Mouse (Mus musculus) bone marrow macrophage, adult 2 months (primary cell): ENCODE measurements around the gene Spred1. TPM values are rescaled to one million over a fixed set of nuclear protein-coding genes. Genes with fewer than 3 reads are reported as not detected.
"Not testable (repeated sequence)": the region's sequence is repeated elsewhere in the genome, so short reads cannot be mapped to it uniquely, and the experiment has no call there.

Experiments
- H3K27ac ChIP-seq: 2 replicates; pipeline ENCODE4 v1.5.1; 2012; ENCODE audit warnings: low read depth, low read length; ENCODE audit not compliant: insufficient read depth
- H3K4me1 ChIP-seq: 2 replicates; pipeline ENCODE4 v1.6.1; 2012; ENCODE audit warnings: low read length; ENCODE audit not compliant: control insufficient read depth, insufficient read depth
- H3K4me3 ChIP-seq: 2 replicates; pipeline ENCODE4 v1.5.1; 2012; ENCODE audit warnings: mild to moderate bottlenecking, low read length, moderate library complexity; ENCODE audit not compliant: insufficient read depth
- CTCF ChIP-seq: IDR thresholded peaks from 2 replicates; pipeline ENCODE4 v1.5.1; 2012; ENCODE audit warnings: low read depth, mild to moderate bottlenecking, low read length, moderate library complexity
- POLR2A ChIP-seq: IDR thresholded peaks from 2 replicates; pipeline ENCODE4 v1.6.1; 2012; ENCODE audit warnings: mild to moderate bottlenecking, low read depth, low read length, borderline replicate concordance
- polyA plus RNA-seq: library from polyadenylated mRNA; stranded (reverse); fragments of >200 nt; gene quantifications from 2 replicates; pipeline ENCODE4 v1.2.4, GENCODE M21; 2012; ENCODE audit not compliant: missing spikeins, insufficient read depth, insufficient read length

Gene Spred1
- polyA plus RNA-seq, 1 experiment = 59.1 TPM

DNA sequence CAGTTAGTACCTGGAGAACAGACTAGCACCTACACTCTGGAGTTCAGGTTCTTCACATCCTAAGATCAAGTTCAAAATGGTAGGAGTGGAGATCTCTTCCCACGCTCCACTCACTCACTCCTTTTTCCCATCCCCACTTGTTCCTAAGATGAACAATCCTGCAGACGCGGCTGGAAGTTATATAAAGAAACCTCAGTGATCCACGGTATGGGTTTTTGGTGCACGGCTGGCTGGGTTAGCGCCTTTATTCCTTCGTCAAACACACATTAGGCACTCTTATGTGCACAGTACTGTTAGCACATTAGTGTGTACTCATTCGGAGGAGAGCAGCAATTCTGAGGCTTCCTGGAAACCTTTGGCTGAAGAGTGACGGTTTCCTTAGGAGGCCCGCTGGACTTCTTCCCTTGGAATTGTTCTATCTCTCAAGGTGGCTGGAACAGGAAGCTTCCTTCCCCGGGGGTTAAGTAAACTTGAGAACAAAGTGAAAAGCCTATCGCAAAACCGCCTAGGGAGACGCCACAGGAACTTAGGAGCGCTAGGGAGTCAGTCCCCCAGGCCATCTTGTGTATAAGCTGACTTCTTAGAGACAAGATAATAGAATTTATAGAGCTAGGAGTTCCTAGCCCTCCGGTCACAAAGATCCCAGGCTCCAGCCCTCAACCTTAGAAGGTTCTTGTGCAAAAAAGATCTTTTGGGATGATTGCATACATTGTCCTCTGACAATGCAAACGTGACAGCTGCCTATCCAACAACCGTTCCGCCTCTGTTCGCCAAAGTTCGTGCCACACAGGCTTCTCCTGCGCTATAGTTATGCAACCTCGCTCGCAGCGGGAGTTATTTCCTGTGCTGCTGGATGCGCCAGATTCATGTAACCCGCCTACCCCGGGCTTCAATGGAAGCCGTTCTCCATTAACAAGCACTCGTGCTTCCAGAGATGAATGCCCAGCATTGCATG, 1.6 kb upstream of the Spred1 start:
- TF ChIP-seq POLR2A (peak; percentile 5; the same call in 1 of the 2 replicates), CTCF (no peak)
- Histone ChIP-seq H3K4me3 (peak overlapping the region; percentile 71), H3K27ac (peak overlapping the region; percentile 95), H3K4me1 (peaks cover 13% of the 10 kb centered on the region)

DNA sequence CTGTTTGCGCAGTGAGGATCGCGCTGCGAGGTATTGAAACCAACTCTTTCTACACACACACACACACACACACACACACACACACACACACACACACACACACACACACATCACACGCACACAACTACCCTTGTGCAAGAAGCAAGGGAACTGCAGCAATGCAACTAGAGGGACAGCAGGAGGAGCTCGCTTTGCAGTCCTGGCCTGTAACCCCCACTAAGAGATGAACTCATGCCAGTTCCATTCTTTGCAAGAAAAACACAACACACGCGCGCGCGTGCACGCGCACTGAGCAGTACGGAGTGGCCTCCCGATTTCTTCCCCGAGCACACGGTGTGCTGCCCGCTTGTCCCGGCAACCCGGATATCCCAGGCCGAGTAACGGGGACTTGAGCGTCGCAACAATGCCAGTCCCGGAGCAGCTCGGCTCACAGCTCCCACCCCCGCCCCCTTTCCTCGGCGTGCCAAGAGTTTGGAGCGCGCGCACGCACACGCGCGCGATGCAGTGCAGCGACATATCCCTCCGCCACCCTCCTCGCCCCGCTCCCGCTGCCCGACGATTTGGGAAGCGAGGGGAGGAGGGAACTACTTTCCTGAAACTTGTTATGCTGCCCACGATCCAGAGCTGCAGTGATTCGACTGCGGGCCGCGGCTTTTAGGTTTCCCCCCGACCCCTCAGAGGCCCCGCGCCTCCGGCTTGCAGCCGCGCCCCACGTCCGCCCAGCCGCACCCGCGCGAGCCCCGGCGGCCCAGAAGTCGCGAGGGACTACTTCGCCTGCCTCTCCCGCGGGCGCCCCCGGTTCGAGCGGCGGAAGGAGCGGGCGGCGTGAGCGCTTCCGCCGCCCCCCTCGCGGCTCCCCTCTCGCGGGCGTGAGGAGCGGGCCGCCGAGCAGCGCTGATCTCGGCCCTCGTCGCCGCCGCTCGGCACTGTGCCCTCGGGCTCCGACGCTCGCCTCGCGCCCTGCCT, 645 bp upstream of the Spred1 start:
- peaks cover 9% of the 10 kb centered on the region for H3K4me1 ChIP-seq
- peak overlapping the region; percentile 95 for H3K27ac ChIP-seq
- TF ChIP-seq CTCF (no peak), POLR2A (no peak)
- H3K4me3 ChIP-seq = peak overlapping the region; percentile 71

DNA sequence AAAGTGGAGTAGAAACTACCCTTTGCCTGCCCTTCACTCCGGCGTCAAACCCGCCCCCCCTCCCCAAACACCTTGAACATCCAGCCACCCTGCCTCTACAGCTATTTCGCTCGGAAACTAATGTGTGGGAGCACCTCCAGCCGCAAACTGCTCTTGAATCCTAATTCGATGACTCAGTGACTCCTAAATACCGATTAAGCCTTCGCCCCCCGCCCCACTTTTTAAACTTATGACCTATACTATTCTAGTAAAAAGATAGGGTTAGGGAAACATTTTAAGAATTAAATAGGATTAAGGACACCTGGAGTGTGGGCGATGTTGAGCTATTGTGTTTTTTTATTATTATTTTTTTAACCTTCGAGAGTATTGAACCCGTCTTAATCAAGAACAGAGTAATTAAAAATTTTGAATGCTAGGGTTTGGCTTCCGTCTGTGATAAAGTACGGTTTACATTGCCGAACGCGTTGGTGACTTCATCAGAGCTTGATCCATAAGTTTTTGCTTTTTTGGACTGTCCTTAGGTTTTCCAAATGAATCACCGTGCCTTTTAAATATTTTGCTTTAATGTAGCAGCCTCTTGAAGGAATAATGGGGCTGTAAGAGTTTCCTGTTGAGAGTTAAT, 921 bp downstream of the Spred1 start:
- H3K27ac ChIP-seq = peak overlapping the region; percentile 95
- TF ChIP-seq CTCF = no peak
- TF ChIP-seq POLR2A = no peak

GRCm38 (mm10) chr2:117122701-117123337, 1.6 kb downstream of the Spred1 start:
- Histone ChIP-seq H3K4me3 (peak overlapping the region; percentile 71), H3K27ac (peak overlapping the region; percentile 95)
- TF ChIP-seq POLR2A (no peak), CTCF (no peak)

More for the DNA sequence above, 921 bp downstream of the Spred1 start:
- H3K4me1 ChIP-seq = peaks cover 12% of the 10 kb centered on the region
- H3K4me3 ChIP-seq = peak overlapping the region; percentile 71

DNA sequence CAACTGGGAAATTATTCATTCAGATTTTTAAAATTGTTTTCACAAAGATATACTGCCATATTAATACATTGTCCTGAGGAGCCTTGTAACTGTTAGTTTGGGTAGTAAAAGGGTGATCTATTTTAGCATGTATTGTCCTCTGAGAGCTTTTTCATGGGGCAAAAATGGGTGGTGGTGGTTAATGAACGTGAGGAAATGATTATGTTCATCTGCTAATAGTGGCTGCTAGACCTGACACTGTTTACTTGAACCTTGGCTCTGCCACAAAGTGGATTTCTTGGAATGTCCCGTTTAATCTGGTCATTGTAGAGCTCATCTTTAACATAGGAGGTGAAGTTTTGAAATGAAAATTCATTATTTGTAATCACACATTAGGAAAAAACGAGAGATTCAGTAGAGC, 2.5 kb downstream of the Spred1 start:
- TF ChIP-seq CTCF (no peak), POLR2A (no peak)
- peak overlapping the region; percentile 48 for H3K4me3 ChIP-seq
- peaks cover 22% of the 10 kb centered on the region for H3K4me1 ChIP-seq
- peak overlapping the region; percentile 35; the same call in 1 of the 2 replicates for H3K27ac ChIP-seq

More at GRCm38 (mm10) chr2:117122701-117123337, 1.6 kb downstream of the Spred1 start:
- peaks cover 14% of the 10 kb centered on the region for H3K4me1 ChIP-seq

DNA sequence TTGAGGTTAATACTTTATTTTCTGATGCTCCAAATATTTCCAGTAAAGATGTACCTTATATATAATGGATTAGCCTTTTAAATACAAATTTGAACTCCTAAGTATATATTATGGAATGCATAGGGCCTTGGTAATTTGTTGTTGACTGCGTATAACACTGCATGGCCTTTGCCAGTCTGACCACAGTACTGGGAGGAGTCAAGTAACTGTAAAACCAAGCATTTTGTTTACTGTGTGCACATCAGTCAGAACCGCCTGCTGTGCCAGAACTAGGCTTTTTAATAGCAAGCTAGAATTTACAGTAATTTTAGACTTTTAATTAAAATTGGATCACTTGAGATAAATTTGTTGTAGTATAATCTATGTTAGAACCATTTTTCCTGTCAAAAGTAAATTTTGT, 3.7 kb downstream of the Spred1 start:
- Histone ChIP-seq H3K4me3 (peak overlapping the region; percentile 40), H3K4me1 (peaks cover 14% of the 10 kb centered on the region), H3K27ac (peak overlapping the region; percentile 17; the same call in 1 of the 2 replicates)
- no peak for TF ChIP-seq POLR2A
- no peak for TF ChIP-seq CTCF

DNA sequence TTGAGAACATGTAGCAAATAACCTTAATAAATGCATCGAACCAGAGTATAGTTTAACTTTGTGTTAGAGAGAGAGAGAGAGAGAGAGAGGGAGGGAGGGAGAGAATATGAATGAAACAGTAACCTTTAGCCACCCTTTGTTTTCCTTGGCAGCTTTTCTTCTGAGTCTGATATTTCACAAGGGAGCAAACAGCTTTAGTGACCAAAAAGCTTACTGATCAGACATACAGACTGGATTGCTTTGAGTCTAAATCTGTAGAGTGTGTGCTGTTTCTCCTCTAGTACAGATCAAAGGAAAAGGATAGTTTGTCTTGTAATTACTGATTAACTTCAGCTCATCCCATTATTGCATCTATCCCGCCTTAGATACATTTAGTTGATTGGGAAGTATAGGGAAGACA, 8.0 kb downstream of the Spred1 start:
- no peak overlapping the region for H3K27ac ChIP-seq
- TF ChIP-seq POLR2A = no peak
- TF ChIP-seq CTCF = no peak
- peaks cover 21% of the 10 kb centered on the region for H3K4me1 ChIP-seq
- H3K4me3 ChIP-seq = no peak overlapping the region

DNA sequence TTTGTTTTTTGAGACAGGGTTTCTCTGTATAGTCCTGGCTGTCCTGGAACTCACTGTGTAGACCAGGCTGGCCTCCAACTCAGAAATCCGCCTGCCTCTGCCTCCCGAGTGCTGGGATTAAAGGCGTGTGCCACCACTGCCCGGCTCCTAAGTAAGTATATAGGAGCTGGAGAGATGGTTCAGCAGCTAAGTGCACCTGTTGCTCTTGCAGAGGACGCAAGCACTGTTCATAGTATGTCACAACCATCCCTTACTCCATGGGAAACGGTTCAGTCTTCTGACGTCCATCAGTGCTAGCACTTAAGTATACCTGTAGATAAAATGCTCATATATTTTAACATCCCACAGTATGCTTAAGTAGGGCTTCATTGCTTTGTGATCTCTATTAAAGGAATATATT, 9.9 kb downstream of the Spred1 start:
- H3K4me1 ChIP-seq = peaks cover 26% of the 10 kb centered on the region
- H3K4me3 ChIP-seq, H3K27ac ChIP-seq: not testable (repeated sequence)

DNA sequence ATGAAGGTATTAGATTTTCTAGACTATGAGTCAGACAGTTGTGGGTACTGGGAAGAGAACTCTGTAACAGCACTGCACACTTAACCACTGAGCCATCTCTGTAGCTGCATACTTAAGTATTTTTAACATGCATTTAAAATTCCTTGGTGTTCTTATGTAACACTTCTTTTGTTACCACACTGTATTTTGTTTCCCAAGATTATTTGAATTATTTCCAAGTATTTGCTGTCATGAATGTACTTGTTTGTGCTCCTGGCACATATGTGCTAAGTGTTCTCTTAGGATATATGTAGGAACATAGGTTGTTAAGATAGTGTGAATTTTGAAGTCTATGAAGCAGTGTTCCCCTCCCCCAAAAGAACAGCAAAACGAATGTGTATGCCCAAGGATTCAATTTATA, 10.7 kb downstream of the Spred1 start:
- TF ChIP-seq POLR2A = no peak
- TF ChIP-seq CTCF = no peak
- peaks cover 27% of the 10 kb centered on the region for H3K4me1 ChIP-seq
- no peak overlapping the region for H3K4me3 ChIP-seq
- no peak overlapping the region for H3K27ac ChIP-seq
